Mouse (Mus musculus): ENCODE measurements at regions not wholly inside any gene's neighbourhood (a gene's known extent, or its start where the extent isn't known, plus 50 kb on each side); places are given as distances from the start of the nearest gene placed in this dataset.
"Not testable (repeated sequence)": the region's sequence is repeated elsewhere in the genome, so short reads cannot be mapped to it uniquely, and the experiment has no call there.

DNA sequence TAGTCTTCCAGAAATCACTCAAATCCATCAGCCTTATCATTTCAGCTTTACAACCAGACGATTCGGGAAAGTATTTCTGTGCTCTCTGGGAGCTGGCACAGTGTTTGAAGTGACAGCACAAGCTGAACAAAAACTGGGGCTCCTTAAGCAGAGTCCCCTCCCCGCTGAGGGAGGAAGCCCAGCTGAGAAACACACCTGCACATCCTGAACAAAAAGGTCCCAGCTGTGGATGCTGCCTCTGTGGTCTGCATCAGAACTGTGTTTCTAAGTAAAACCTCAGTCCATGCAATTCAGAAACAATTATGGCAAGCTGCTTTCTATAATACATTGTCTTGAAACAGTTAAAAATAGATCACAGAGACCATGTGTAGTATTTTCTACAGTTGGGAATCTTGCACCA lies 368.3 kb upstream of the Olfr1507 start:
- H3K9ac ChIP-seq (ENCODE audit: insufficient read depth, low read depth); H3K27ac ChIP-seq (ENCODE audit: insufficient read depth, low read depth); H3K4me3 ChIP-seq (replicated peaks in 1 of 3; ENCODE audit: low read depth in 2 of 3, low read length in 2 of 3, poor library complexity in 1 of 3); in situ Hi-C loops (cut with MboI; ENCODE audit: low pct_ligation_motif_present, low pct_unique_long_range_greater_than_20kb, low sequenced_read_pairs); DNase-seq (ENCODE audit: extremely low read depth); H3K9me3 ChIP-seq (replicated peaks; ENCODE audit: low read length); H3K36me3 ChIP-seq (replicated peaks in 1 of 2; ENCODE audit: control insufficient read depth in 1 of 2, insufficient read depth in 1 of 2, low read length in 1 of 2); H3K4me1 ChIP-seq (ENCODE audit: control insufficient read depth in 1 of 2, insufficient read depth in 2 of 2); dilution Hi-C loops (cut with MboI; ENCODE audit: extremely low pct_ligation_motif_present, extremely low pct_unique_long_range_greater_than_20kb, low sequenced_read_pairs); H3K27me3 ChIP-seq (replicated peaks); H3K4me2 ChIP-seq (ENCODE audit: insufficient read depth, low read depth, poor library complexity, severe bottlenecking); H3K79me2 ChIP-seq (replicated peaks; ENCODE audit: control insufficient read depth, extremely low read depth, insufficient read depth, poor library complexity, severe bottlenecking): not testable (repeated sequence)

DNA sequence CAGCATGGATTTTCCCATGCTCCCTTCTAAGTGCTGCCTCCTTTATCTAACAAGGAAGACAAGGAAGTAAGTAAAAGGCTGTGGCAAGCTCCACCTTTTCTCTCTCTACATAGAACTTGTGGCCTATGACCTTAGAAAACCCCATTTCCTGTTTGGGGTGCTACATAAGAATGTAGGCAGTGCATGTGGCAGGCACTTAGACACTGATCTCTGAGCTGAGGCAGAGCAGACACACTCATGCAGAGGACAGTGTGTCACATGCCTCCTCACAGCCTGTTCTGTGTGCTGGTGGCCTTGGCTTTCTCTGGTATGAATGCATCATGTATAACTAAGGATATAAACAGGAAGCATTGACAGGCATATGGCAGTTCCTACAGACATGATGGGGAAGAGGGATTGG lies 367.6 kb upstream of the Olfr1507 start:
- H3K4me1 ChIP-seq (ENCODE audit: control insufficient read depth in 1 of 2, insufficient read depth in 2 of 2); dilution Hi-C loops (cut with MboI; ENCODE audit: extremely low pct_ligation_motif_present, extremely low pct_unique_long_range_greater_than_20kb, low sequenced_read_pairs); H3K9ac ChIP-seq (ENCODE audit: insufficient read depth, low read depth); in situ Hi-C loops (cut with MboI; ENCODE audit: low pct_ligation_motif_present, low pct_unique_long_range_greater_than_20kb, low sequenced_read_pairs); H3K36me3 ChIP-seq (replicated peaks in 1 of 2; ENCODE audit: control insufficient read depth in 1 of 2, insufficient read depth in 1 of 2, low read length in 1 of 2); H3K4me2 ChIP-seq (ENCODE audit: insufficient read depth, low read depth, poor library complexity, severe bottlenecking); H3K27me3 ChIP-seq (replicated peaks); H3K27ac ChIP-seq (ENCODE audit: insufficient read depth, low read depth); H3K9me3 ChIP-seq (replicated peaks; ENCODE audit: low read length); H3K79me2 ChIP-seq (replicated peaks; ENCODE audit: control insufficient read depth, extremely low read depth, insufficient read depth, poor library complexity, severe bottlenecking); DNase-seq (ENCODE audit: extremely low read depth); H3K4me3 ChIP-seq (replicated peaks in 1 of 3; ENCODE audit: low read depth in 2 of 3, low read length in 2 of 3, poor library complexity in 1 of 3): not testable (repeated sequence)

DNA sequence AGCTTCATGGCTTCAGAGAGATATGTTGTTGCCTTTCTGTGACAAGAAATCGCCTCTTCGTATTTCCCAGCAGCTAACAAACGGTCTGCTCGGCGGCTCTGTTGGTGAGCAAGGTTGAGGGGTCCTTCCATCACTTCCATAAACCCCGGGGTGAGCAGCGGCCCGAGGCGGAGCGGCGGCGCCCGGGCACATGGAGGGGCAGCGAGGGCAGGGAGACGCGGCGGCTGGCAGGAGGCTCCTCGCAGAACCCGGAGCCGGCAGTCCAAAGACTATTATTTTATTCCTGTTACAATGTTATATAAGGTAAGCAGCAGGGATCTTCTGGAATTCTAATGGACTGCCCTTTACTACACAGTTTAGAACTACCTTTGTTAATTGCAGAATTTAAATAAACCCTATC lies 366.9 kb upstream of the Olfr1507 start:
- H3K4me2 ChIP-seq (ENCODE audit: insufficient read depth, low read depth, poor library complexity, severe bottlenecking); H3K27ac ChIP-seq (ENCODE audit: insufficient read depth, low read depth); H3K9me3 ChIP-seq (replicated peaks; ENCODE audit: low read length); H3K79me2 ChIP-seq (replicated peaks; ENCODE audit: control insufficient read depth, extremely low read depth, insufficient read depth, poor library complexity, severe bottlenecking); H3K4me1 ChIP-seq (ENCODE audit: control insufficient read depth in 1 of 2, insufficient read depth in 2 of 2); DNase-seq (ENCODE audit: extremely low read depth); dilution Hi-C loops (cut with MboI; ENCODE audit: extremely low pct_ligation_motif_present, extremely low pct_unique_long_range_greater_than_20kb, low sequenced_read_pairs); H3K27me3 ChIP-seq (replicated peaks); H3K9ac ChIP-seq (ENCODE audit: insufficient read depth, low read depth); in situ Hi-C loops (cut with MboI; ENCODE audit: low pct_ligation_motif_present, low pct_unique_long_range_greater_than_20kb, low sequenced_read_pairs); H3K36me3 ChIP-seq (replicated peaks in 1 of 2; ENCODE audit: control insufficient read depth in 1 of 2, insufficient read depth in 1 of 2, low read length in 1 of 2); H3K4me3 ChIP-seq (replicated peaks in 1 of 3; ENCODE audit: low read depth in 2 of 3, low read length in 2 of 3, poor library complexity in 1 of 3): not testable (repeated sequence)

DNA sequence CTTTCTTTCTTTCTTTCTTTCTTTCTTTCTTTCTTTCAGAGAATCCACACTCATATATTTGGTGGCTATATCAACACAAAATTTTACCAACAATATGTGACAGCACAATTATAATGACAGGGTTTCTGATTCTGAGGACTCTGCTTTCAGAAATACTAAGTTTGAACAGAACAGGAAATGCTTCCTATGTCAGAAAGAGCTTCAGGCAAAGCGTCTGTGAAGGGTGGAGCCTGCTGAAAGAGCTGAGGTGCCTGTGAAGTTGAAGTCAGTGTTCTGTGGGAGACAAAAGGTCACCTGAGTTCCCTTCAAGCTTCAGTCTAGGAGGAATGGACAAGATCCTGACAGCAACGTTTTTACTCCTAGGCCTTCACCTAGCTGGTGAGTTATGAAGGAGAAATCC lies 359.8 kb upstream of the Olfr1507 start:
- H3K9me3 ChIP-seq (replicated peaks; ENCODE audit: low read length); in situ Hi-C loops (cut with MboI; ENCODE audit: low pct_ligation_motif_present, low pct_unique_long_range_greater_than_20kb, low sequenced_read_pairs); H3K4me1 ChIP-seq (ENCODE audit: control insufficient read depth in 1 of 2, insufficient read depth in 2 of 2); H3K4me2 ChIP-seq (ENCODE audit: insufficient read depth, low read depth, poor library complexity, severe bottlenecking); H3K9ac ChIP-seq (ENCODE audit: insufficient read depth, low read depth); H3K27me3 ChIP-seq (replicated peaks); H3K36me3 ChIP-seq (replicated peaks in 1 of 2; ENCODE audit: control insufficient read depth in 1 of 2, insufficient read depth in 1 of 2, low read length in 1 of 2); DNase-seq (ENCODE audit: extremely low read depth); H3K79me2 ChIP-seq (replicated peaks; ENCODE audit: control insufficient read depth, extremely low read depth, insufficient read depth, poor library complexity, severe bottlenecking); dilution Hi-C loops (cut with MboI; ENCODE audit: extremely low pct_ligation_motif_present, extremely low pct_unique_long_range_greater_than_20kb, low sequenced_read_pairs); H3K27ac ChIP-seq (ENCODE audit: insufficient read depth, low read depth); H3K4me3 ChIP-seq (replicated peaks in 1 of 3; ENCODE audit: low read depth in 2 of 3, low read length in 2 of 3, poor library complexity in 1 of 3): not testable (repeated sequence)

DNA sequence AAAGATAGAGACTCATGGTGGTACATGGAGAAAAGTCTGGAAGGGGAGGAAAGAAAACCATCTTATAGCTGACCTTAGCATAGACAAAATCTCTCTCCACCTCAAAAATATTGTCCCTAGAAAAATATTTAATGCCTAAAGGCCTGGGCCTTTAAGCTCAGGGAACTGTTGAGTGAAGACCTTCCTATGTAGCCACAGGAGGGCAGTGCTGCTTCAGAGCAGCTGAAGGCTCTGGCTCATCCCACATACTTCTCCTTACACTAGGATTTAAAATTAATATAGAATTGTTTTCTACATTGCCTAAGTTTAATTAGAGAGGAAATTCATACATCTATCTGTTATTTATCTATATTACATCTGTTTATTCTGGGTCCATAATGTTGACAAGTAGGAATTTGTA lies 358.0 kb upstream of the Olfr1507 start:
- DNase-seq (ENCODE audit: extremely low read depth); H3K4me2 ChIP-seq (ENCODE audit: insufficient read depth, low read depth, poor library complexity, severe bottlenecking); H3K27ac ChIP-seq (ENCODE audit: insufficient read depth, low read depth); H3K79me2 ChIP-seq (replicated peaks; ENCODE audit: control insufficient read depth, extremely low read depth, insufficient read depth, poor library complexity, severe bottlenecking); H3K4me1 ChIP-seq (ENCODE audit: control insufficient read depth in 1 of 2, insufficient read depth in 2 of 2); H3K36me3 ChIP-seq (replicated peaks in 1 of 2; ENCODE audit: control insufficient read depth in 1 of 2, insufficient read depth in 1 of 2, low read length in 1 of 2); H3K27me3 ChIP-seq (replicated peaks); H3K9ac ChIP-seq (ENCODE audit: insufficient read depth, low read depth); H3K9me3 ChIP-seq (replicated peaks; ENCODE audit: low read length); dilution Hi-C loops (cut with MboI; ENCODE audit: extremely low pct_ligation_motif_present, extremely low pct_unique_long_range_greater_than_20kb, low sequenced_read_pairs); in situ Hi-C loops (cut with MboI; ENCODE audit: low pct_ligation_motif_present, low pct_unique_long_range_greater_than_20kb, low sequenced_read_pairs); H3K4me3 ChIP-seq (replicated peaks in 1 of 3; ENCODE audit: low read depth in 2 of 3, low read length in 2 of 3, poor library complexity in 1 of 3): not testable (repeated sequence)

DNA sequence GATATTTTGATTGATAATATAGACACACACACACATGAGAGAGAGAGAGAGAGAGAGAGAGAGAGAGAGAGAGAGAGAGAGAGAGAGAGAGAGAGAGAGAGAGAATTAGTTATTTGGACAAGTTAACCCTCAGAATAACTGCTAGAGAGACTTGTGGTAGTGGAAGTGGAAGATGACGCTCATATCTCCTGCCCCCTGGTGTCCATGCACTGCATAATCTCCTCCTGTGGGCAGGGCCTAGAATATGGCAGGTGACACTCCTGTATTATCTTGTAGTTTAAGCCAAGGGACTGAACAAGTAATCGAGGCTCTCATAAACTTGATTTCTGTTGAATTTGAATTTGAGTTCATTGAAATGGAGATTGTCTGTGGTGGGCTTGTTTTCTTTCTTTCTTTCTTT lies 352.4 kb upstream of the Olfr1507 start:
- H3K4me3 ChIP-seq (replicated peaks in 1 of 3; ENCODE audit: low read depth in 2 of 3, low read length in 2 of 3, poor library complexity in 1 of 3); H3K4me2 ChIP-seq (ENCODE audit: insufficient read depth, low read depth, poor library complexity, severe bottlenecking); in situ Hi-C loops (cut with MboI; ENCODE audit: low pct_ligation_motif_present, low pct_unique_long_range_greater_than_20kb, low sequenced_read_pairs); H3K27ac ChIP-seq (ENCODE audit: insufficient read depth, low read depth); H3K79me2 ChIP-seq (replicated peaks; ENCODE audit: control insufficient read depth, extremely low read depth, insufficient read depth, poor library complexity, severe bottlenecking); H3K9me3 ChIP-seq (replicated peaks; ENCODE audit: low read length); H3K27me3 ChIP-seq (replicated peaks); H3K4me1 ChIP-seq (ENCODE audit: control insufficient read depth in 1 of 2, insufficient read depth in 2 of 2); dilution Hi-C loops (cut with MboI; ENCODE audit: extremely low pct_ligation_motif_present, extremely low pct_unique_long_range_greater_than_20kb, low sequenced_read_pairs); H3K9ac ChIP-seq (ENCODE audit: insufficient read depth, low read depth); DNase-seq (ENCODE audit: extremely low read depth); H3K36me3 ChIP-seq (replicated peaks in 1 of 2; ENCODE audit: control insufficient read depth in 1 of 2, insufficient read depth in 1 of 2, low read length in 1 of 2): not testable (repeated sequence)

DNA sequence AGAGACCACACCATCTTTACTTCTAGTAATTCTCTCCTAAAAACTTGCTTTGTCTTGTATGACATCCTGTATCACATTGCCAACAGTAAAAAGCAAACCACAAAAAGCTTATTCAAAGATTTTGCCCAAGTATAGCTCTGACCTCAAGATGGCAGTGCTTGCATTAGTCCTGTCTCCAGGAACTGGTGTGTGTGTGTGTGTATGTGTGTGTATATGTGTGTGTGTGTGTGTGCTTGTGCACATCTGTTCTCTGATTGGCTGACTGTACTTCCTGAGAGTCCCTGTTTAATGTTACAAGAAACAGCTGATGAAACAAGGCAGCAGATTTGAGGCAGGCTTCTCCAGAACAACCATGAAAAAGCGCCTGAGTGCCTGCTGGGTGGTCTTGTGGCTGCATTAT lies 328.5 kb upstream of the Olfr1507 start:
- H3K9me3 ChIP-seq (replicated peaks; ENCODE audit: low read length); in situ Hi-C loops (cut with MboI; ENCODE audit: low pct_ligation_motif_present, low pct_unique_long_range_greater_than_20kb, low sequenced_read_pairs); DNase-seq (ENCODE audit: extremely low read depth); H3K4me2 ChIP-seq (ENCODE audit: insufficient read depth, low read depth, poor library complexity, severe bottlenecking); H3K4me3 ChIP-seq (replicated peaks in 1 of 3; ENCODE audit: low read depth in 2 of 3, low read length in 2 of 3, poor library complexity in 1 of 3); H3K27me3 ChIP-seq (replicated peaks); H3K79me2 ChIP-seq (replicated peaks; ENCODE audit: control insufficient read depth, extremely low read depth, insufficient read depth, poor library complexity, severe bottlenecking); H3K36me3 ChIP-seq (replicated peaks in 1 of 2; ENCODE audit: control insufficient read depth in 1 of 2, insufficient read depth in 1 of 2, low read length in 1 of 2); H3K4me1 ChIP-seq (ENCODE audit: control insufficient read depth in 1 of 2, insufficient read depth in 2 of 2); H3K27ac ChIP-seq (ENCODE audit: insufficient read depth, low read depth); dilution Hi-C loops (cut with MboI; ENCODE audit: extremely low pct_ligation_motif_present, extremely low pct_unique_long_range_greater_than_20kb, low sequenced_read_pairs); H3K9ac ChIP-seq (ENCODE audit: insufficient read depth, low read depth): not testable (repeated sequence)
